Mouse (Mus musculus) urinary bladder, postnatal 36 days (tissue): ENCODE data around the gene Thsd7b.
"Not testable (repeated sequence)": the region's sequence is repeated elsewhere in the genome, so short reads cannot be mapped to it uniquely, and the experiment has no call there.

Experiments used
- DNase-seq, 2 experiments: peaks; one replicate each; pipeline ENCODE4 v3.0.0; 2022; ENCODE audit warnings: low spot score in 2 of 2, mixed read lengths in 1 of 2

The Thsd7b gene

DNA sequence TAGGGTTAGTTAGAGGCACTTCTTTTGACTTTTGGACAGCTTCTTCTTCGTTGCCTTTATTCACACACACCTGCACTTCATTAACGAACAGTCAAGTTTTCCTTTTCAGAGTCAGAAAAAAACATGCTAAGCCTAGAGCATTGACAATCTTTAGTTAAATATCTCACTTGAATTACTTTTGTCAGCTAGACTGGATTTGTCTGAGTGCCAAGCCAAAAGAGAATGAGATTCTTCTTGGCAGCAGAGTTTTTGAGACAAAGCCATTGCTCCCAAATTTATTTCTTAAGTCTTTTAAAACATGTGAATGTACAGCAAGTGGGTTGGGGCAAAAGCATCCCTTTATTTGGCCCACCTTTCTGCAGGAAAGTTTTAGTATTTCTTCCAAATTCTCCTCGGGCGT, 362.0 kb downstream of the Thsd7b start:
- no peak for DNase-seq

DNA sequence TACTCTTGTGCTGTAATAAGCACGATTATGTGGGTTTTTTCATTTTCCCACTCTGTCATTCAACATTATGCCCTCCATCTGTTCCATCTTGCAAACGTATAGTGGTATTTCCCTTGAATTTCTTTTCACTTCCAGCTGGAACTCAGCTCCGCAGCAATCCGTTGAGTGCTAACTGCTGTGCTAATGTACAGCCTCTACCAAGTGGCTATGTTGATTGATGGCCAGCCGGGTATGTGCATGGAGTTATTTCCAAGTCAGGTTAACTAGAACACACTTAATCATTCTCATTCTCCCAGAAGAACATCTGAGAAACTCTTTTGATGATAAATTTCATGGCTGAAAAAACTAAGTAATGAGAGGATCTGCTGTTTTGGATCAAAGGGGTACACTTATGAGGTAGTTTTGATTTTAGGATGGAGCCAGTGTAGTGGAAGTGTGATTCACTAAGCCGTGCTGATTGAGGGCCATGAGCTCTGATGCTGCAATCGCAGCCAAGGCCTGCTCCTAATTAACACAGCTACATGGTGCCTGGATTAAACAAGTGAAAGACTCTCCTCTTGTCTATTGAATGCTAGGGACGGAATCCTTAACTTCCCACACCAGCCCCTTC, 371.3 kb downstream of the Thsd7b start:
- DNase-seq = no peak

DNA sequence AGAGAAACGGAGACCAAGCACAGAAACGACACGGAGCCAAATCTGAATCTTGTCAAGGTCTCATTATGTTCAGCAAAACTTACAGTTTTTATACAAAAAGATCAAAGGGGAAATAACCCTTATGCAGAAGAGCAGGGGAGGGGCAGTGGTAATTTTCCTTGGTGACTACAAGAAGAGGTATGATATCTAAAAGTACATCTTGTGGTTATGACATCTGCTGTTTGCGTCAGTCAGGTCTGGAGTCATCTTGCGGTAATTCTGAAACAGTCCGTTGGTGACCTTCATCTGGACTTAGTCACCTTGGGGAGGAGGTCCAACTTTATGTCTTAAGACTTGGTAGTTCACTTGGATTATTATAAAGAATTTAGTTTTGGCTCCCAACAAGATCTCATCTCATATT, 378.3 kb downstream of the Thsd7b start:
- not testable (repeated sequence) for DNase-seq

DNA sequence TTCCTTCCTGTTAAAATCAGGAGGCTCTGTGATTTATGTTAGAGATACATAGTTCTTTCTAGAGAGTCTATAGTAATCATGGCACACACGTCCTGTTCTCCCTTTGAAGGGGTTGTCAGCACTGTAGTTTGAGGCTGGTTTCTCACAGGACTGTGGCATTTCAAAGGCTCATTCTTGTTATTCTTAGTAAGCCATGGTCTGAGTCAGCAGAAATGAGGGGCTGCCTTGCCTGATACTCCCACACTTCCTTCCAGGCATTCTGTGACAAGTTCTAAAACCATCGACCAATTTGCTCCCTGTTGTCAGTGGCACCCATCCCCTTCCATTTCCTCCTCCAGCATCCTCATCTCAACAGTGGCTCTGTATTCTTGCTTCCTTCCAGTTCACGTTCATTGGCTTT, 384.9 kb downstream of the Thsd7b start:
- DNase-seq = no peak

DNA sequence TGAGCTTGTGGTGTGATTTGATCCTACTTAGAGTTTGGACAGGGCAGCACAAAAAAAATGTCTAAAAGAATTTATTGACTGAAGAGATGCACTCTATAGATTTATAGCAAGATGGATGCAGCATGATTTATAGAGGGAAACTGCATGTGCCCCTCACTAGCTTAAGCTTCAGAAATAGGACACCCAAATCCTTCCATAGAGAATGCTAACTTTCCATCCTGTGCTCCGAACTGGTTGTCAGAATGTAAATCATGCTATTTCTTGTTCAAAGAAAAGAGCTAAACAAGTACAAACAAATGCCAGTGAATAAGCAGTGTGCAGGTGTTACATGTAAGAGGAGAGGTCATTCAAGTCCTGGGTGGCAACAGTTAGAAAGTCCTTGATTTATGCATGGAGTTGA, 402.8 kb downstream of the Thsd7b start:
- no peak for DNase-seq

DNA sequence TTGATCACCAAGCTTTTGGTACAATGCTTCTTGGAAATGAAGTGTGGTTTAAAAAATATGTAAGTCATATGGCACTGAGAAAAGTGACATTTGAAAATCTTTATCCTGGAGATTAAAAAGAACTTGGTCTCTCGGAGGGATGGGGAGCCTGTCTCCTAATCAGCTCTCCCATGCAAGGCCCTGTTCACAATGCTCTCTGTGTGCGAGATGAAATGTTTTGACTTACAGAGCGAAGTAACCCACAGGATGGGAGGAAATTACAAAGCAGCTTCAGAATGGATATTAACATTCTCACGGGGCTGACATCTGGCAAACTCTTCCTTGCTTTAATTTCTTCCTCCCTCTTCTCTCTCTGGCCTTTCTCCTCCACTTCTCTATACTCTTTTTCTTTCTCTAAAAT, 405.7 kb downstream of the Thsd7b start:
- no peak for DNase-seq

DNA sequence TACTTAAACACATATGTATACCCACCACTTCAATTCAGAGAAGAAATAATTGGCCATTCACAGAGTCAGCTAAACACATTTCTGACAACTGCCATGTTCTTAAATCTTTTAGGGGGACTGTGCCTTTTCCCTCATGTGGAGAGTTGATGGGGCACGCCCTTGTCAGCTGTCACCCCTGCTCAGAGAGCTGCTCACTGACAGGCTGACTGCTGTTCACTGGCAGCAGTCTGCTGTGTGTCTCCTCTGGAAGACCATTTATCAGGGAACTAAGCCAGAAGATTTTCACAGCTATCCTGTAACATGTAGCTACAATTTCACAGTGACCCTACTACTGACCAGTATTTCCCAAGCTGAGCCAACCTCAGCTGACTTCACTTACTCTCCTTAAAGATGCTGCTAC, 432.6 kb downstream of the Thsd7b start:
- DNase-seq = no peak

- DNase-seq = no peak
Measured at GRCm38 (mm10) chr1:129712706-129713105, 439.6 kb downstream of the Thsd7b start.

GRCm38 (mm10) chr1:129713571-129713970, 440.5 kb downstream of the Thsd7b start:
- no peak for DNase-seq

DNA sequence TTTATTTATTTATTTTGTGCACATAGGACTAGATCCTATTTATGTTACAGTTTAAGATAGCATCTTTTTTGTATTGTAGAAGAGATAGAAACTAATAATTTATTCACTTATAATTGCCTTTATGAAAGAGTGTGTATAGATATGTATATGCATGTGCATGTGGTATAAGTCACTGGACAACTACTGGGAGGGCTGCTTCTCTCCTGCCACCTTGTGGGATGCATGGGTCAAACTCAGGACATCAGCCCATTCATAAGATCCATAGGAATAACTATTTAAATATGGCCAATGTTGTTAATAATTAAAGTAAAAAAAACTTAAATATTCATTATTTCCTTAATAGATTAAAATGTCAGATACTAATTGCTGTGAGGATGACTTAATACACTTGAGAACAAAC, 446.5 kb downstream of the Thsd7b start:
- no peak for DNase-seq

DNA sequence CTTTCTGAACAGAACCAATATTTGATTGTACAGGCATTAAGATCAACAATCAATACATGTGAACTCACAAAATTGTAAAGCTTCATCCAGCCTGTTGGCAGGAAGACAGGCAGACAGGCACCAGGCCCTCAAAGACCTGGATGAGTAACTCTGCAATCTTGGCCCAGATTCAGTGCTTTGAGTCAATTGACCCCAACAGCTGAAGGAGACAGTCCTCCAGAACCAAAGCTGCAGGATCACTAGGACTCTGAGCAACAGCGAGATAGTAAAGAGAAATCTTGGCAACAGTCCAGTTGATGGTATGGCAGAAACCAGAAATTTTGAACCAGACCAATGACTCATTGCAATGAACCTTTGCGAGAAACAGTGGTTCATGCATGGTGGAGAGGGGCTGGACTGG, 458.9 kb downstream of the Thsd7b start:
- no peak for DNase-seq

DNA sequence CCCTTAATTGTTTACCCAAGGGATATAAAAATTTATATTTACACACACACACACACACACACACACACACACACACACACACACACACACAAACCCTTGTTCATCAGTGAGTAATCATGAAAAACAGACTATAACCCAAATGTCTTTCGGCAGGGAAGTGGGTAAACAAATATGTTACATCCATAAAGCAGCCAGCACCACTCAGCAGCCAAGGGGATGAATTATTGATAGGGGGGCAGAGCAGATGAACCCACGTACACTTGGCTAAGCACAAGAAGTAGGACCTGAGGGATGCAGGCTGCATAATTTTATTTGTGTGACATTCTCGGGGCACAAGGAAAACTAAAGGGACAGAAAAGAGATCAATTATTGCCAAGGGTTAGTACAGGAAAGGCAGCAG, 474.5 kb downstream of the Thsd7b start:
- DNase-seq = no peak

- no peak for DNase-seq
Measured at GRCm38 (mm10) chr1:129756548-129757240, 483.6 kb downstream of the Thsd7b start.

GRCm38 (mm10) chr1:129759003-129759402, 485.9 kb downstream of the Thsd7b start:
- no peak for DNase-seq

DNA sequence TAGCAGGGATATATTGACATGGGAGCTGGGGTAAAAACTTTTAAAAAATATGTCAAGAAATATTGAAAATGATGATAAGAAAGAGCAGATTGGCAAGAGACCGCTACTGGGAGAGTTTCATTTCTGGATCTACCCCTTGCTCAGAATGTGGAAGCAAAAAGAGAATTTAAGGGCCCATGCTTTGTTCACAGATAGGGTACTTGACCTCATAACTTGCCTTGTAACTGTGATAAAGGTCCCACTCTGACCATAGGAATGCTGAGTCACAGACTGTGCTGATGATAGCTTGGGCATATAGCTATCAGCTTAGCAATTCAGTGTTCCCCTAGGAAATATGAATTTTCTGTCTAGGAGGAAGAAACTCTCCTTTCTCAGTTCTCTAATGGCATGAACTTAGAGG, 488.1 kb downstream of the Thsd7b start:
- no peak for DNase-seq

DNA sequence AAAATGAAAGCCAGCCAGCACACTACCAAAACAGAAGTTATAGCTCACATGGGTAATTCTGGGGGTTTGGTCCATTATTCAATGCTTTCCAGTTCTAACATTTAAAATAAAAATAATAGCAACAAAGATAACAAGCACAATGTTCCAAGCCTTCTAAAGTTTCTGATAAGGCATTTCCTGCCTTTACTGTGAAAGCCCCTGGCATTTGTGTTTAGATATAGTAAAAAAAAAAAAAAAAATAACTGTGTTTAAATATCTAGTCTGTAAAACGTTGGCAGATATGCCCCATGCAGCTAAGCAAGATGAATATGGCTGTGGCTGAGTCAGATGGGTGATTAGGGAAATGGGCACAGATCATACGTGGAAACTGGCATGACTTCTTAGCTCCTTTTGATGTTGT, 491.6 kb downstream of the Thsd7b start:
- no peak for DNase-seq

- no peak for DNase-seq
Measured at GRCm38 (mm10) chr1:129777055-129777454, 504.0 kb downstream of the Thsd7b start.

DNA sequence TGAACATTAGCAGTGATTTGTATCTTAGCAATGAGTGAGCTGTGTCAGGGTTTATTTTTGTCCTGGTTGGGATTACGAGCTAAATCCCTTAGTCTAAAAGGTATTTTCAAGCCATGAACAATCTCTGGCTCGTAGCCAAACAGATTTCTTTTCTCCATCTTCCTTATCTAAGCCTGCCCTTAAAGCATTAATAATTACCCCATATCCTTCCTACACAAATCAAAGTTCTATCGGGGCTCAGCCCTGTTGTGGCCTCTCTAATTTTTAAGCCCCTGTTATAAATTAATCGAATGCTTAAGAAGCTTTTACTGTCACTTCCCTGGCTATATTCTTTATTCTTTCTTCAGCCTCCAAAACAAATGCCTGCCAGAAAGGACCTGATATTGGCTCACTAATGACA, 506.4 kb downstream of the Thsd7b start:
- no peak for DNase-seq

- no peak for DNase-seq
Measured at GRCm38 (mm10) chr1:129780589-129780988, 507.5 kb downstream of the Thsd7b start.

DNA sequence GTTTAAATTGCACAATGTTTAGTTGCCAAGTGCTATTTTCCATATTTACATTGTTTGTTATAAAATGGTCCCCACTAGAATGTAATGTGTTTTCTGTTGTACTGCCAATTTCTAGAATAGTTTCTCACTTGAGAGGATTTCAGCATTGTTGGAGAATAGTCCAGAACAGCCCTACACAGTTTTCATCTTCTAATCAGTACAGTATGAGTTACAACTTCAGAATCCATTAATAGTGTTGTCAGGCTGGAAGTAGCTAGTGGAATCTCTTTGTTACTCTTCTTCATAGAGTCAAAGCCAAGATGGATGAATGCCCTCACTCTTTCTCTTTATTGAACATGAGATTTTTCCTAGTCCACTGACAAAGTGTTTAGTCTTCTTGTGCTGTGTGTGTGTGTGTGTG, 525.4 kb downstream of the Thsd7b start:
- DNase-seq = no peak

- DNase-seq = no peak
Measured at GRCm38 (mm10) chr1:129826927-129827326, 553.8 kb downstream of the Thsd7b start.

DNA sequence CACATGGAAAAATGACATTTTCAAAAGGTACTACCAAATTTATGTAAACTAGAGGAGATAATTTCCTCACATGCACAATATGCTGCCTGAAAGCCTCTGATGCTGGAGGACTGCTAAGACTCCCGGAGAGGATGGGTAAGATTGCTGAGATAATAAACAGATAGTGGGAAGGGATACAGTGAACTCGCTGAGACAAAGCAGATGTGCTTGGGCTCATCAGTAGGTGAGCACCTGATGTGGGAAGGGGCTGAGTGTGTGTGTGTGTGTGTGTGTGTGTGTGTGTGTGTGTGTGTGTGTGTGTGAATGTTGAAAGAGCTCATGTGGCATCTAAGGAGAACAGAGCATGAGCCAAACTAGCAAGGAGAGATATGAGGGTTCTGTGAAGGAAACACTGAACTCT, 564.2 kb downstream of the Thsd7b start:
- DNase-seq = no peak

DNA sequence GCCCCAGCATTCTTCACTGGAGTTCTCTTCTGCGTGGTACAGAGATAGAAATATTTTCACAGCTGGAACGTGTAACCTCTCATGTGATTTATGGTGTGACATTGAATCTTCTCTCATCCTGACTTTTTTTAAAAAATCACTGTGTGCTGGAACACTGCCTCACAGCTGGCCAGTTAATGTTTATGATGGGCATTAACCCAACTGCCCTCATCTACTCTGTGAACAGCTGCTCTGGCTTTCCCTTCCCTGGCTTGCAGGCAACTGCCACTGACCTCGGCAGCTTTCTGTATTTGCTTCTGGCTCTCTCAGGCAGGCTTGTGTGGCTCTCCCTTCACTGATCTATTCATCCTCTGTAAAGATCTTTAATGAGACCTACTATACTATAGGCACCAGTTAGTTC, 564.7 kb downstream of the Thsd7b start:
- DNase-seq = no peak

- no peak for DNase-seq
Measured at GRCm38 (mm10) chr1:129838486-129838885, 565.4 kb downstream of the Thsd7b start.
